Mouse (Mus musculus) heart, postnatal 0 days (tissue): ENCODE results near the gene Cd274. TPM values are rescaled to one million over a fixed set of nuclear protein-coding genes. Genes with fewer than 3 reads are reported as not detected.

Source experiments
- ATAC-seq: fragments of 200-750 bp; cut with Nextera tagmentation; 2 replicates; pipeline ENCODE4 v1.8.0; 2017; ENCODE audit warnings: low read depth, moderate number of reproducible peaks, moderate library complexity; ENCODE audit not compliant: insufficient read depth
- DNase-seq: peaks from one replicate; pipeline ENCODE4 v3.0.0-alpha.2; 2016; ENCODE audit warnings: low spot score
- H3K27ac ChIP-seq: fragments of 300-500 bp; sonication (generic); 2 replicates; pipeline ENCODE4 v1.5.1; 2014; ENCODE audit warnings: low read depth, mild to moderate bottlenecking
- H3K27me3 ChIP-seq: fragments of 300-500 bp; sonication (generic); 2 replicates; pipeline ENCODE4 v1.6.1; 2014; ENCODE audit warnings: low read length, mixed read lengths; ENCODE audit not compliant: control insufficient read depth, insufficient read depth
- H3K36me3 ChIP-seq: fragments of 300-500 bp; sonication (generic); replicated peaks from 2 replicates; pipeline ENCODE4 v1.6.1; 2014; ENCODE audit warnings: low read length, mixed read lengths; ENCODE audit not compliant: control insufficient read depth, insufficient read depth
- H3K4me1 ChIP-seq: fragments of 300-500 bp; sonication (generic); 2 replicates; pipeline ENCODE4 v1.6.1; 2014; ENCODE audit warnings: antibody characterized with exemption; ENCODE audit not compliant: control insufficient read depth, insufficient read depth
- H3K4me2 ChIP-seq: fragments of 300-500 bp; sonication (generic); 2 replicates; pipeline ENCODE4 v1.6.1; 2014; ENCODE audit warnings: low read depth, mild to moderate bottlenecking, low read length, moderate library complexity
- H3K4me3 ChIP-seq: fragments of 300-500 bp; sonication (generic); 2 replicates; pipeline ENCODE4 v1.5.1; 2014; ENCODE audit warnings: low read depth, low read length
- H3K9ac ChIP-seq: fragments of 300-500 bp; sonication (generic); replicated peaks from 2 replicates; pipeline ENCODE4 v1.6.1; 2014; ENCODE audit warnings: low read depth, low read length, mixed read lengths
- H3K9me3 ChIP-seq: fragments of 300-500 bp; sonication (generic); replicated peaks from 2 replicates; pipeline ENCODE4 v1.6.1; 2016; ENCODE audit warnings: low read length; ENCODE audit not compliant: control insufficient read depth
- CTCF ChIP-seq: IDR thresholded peaks from 2 replicates; pipeline ENCODE4 v1.5.1; 2016; ENCODE audit warnings: antibody characterized with exemption, control low read depth, low read depth
- EP300 ChIP-seq: IDR thresholded peaks from 2 replicates; pipeline ENCODE4 v1.6.1; 2016; ENCODE audit warnings: antibody characterized with exemption, low read depth
- WGBS: fragments of 180-500 bp; shearing (Covaris S2); extraction: QIAGEN DNeasy Blood & Tissue Kit; methylation state at CpG from one replicate; pipeline ENCODE4 v1.1.7; 2014; 5-methylcytosine and 5-hydroxymethylcytosine counted together
- polyA plus RNA-seq: library from polyadenylated mRNA; unstranded; fragments of >200 nt; fragmentation: Nextera tagmentation; extraction: Ambion mirVana; gene quantifications from 2 replicates; pipeline ENCODE4 v1.2.1, GENCODE M21; 2015
- total RNA-seq: library from RNA; depleted of rRNA; stranded (reverse); fragments of >200 nt; gene quantifications from 2 replicates; pipeline ENCODE4 v1.2.3, GENCODE M21; 2014; ENCODE audit warnings: low replicate concordance; rRNA removed

The Cd274 gene
- total RNA-seq: 0.04 and 1.8 TPM in 2 replicates
- 0.23 and 0.44 TPM in 2 replicates for polyA plus RNA-seq

- H3K9me3 ChIP-seq: no peaks in the 10 kb centered on the region
- no peaks in the 10 kb centered on the region for H3K27me3 ChIP-seq
- DNase-seq: peak; percentile 80
- ATAC-seq: peak; percentile 77
- peak within 1 kb of the TSS; percentile 71 for H3K4me3 ChIP-seq
- H3K9ac ChIP-seq: peak within 1 kb of the TSS; percentile 51
- no peaks in the 10 kb centered on the region for H3K36me3 ChIP-seq
- peak within 1 kb of the TSS; percentile 66 for H3K27ac ChIP-seq
- H3K4me1 ChIP-seq: no peaks in the 10 kb centered on the region; the same call in 1 of the 2 replicates
- peak within 1 kb of the TSS; percentile 89 for H3K4me2 ChIP-seq
- TF ChIP-seq EP300: no peak
- TF ChIP-seq CTCF: no peak
- WGBS: 1% methylated on average over 26 of the region's 26 CpGs
Observed at GRCm38 (mm10) chr19:29366969-29367622, at the start of gene Cd274, which contains the start of gene Plgrkt. TSS of gene Cd274 (plus strand) at chr19:29367455. TSS of gene Plgrkt (minus strand) at chr19:29367390.

GRCm38 (mm10) chr19:29323416-29324049 is 43.7 kb upstream of the Cd274 start:
- Histone ChIP-seq H3K4me2 (no peak overlapping the region), H3K4me3 (no peak overlapping the region), H3K27ac (no peak overlapping the region), H3K9ac (no peak overlapping the region), H3K9me3 (no peaks in the 10 kb centered on the region), H3K27me3 (0 out of 2 replicates have a peak, but pooled peaks cover 6% of the 10 kb centered on the region), H3K36me3 (no peaks in the 10 kb centered on the region), H3K4me1 (no peaks in the 10 kb centered on the region)
- ATAC-seq (no peak), DNase-seq (no peak)
- no peak for TF ChIP-seq CTCF
- no peak for TF ChIP-seq EP300
- 74% methylated on average over 8 of the region's 8 CpGs for WGBS

- Histone ChIP-seq H3K4me2 (peak within 1 kb of the TSS; percentile 70), H3K27me3 (0 out of 2 replicates have a peak, but pooled peaks cover 6% of the 10 kb centered on the region), H3K4me3 (peak within 1 kb of the TSS; percentile 37), H3K36me3 (no peaks in the 10 kb centered on the region), H3K9me3 (no peaks in the 10 kb centered on the region), H3K9ac (0 out of 2 replicates have a peak within 1 kb of the TSS, but pooled peaks have one; percentile 17), H3K4me1 (no peaks in the 10 kb centered on the region), H3K27ac (no peak within 1 kb of the TSS)
- DNase-seq (peak; percentile 66), ATAC-seq (peak; percentile 98)
- 5% methylated on average over 31 of the region's 31 CpGs for WGBS
- TF ChIP-seq CTCF: no peak
- TF ChIP-seq EP300: no peak
Observed at GRCm38 (mm10) chr19:29325053-29325851, 42.0 kb upstream of the Cd274 start, which contains the start of gene Insl6. TSS of gene Insl6 (minus strand) at chr19:29325356.

- Histone ChIP-seq H3K4me2 (peak overlapping the region; percentile 70), H3K36me3 (no peaks in the 10 kb centered on the region), H3K27me3 (0 out of 2 replicates have a peak, but pooled peaks cover 6% of the 10 kb centered on the region), H3K4me3 (peak overlapping the region; percentile 37; the same call in 1 of the 2 replicates), H3K9ac (no peak overlapping the region), H3K27ac (no peak overlapping the region), H3K9me3 (no peaks in the 10 kb centered on the region), H3K4me1 (no peaks in the 10 kb centered on the region)
- TF ChIP-seq CTCF: no peak
- TF ChIP-seq EP300: no peak
- no peak for ATAC-seq
- no peak for DNase-seq
- 65% methylated on average over 9 of the region's 9 CpGs for WGBS
Observed at GRCm38 (mm10) chr19:29325852-29326180, 41.4 kb upstream of the Cd274 start.

- Histone ChIP-seq H3K36me3 (no peaks in the 10 kb centered on the region), H3K27ac (no peak overlapping the region), H3K27me3 (0 out of 2 replicates have a peak, but pooled peaks cover 6% of the 10 kb centered on the region), H3K4me1 (no peaks in the 10 kb centered on the region), H3K4me2 (no peak overlapping the region), H3K9ac (no peak overlapping the region), H3K4me3 (no peak overlapping the region), H3K9me3 (no peaks in the 10 kb centered on the region)
- TF ChIP-seq CTCF (no peak), EP300 (no peak)
- ATAC-seq: no peak
- WGBS: 78% methylated on average over 4 of the region's 4 CpGs
- no peak for DNase-seq
Observed at GRCm38 (mm10) chr19:29326396-29326795, 40.9 kb upstream of the Cd274 start.
